Mouse (Mus musculus): ENCODE measurements around the gene Trpm1.
A peak's percentile ranks its signal among the peaks of the same experiment; 100 is the strongest.
"Not testable (repeated sequence)": the region's sequence is repeated elsewhere in the genome, so short reads cannot be mapped to it uniquely, and the experiment has no call there.

Trpm1 gene

GRCm38 (mm10) chr7:64153535-64153934, at the start of gene Trpm1:
Gene Trpm1 (plus strand): TSS chr7:64153835.
- no peak for DNase-seq

GRCm38 (mm10) chr7:64122131-64122715, 31.4 kb upstream of the Trpm1 start:
- no peak for DNase-seq

- DNase-seq: no peak
Observed at GRCm38 (mm10) chr7:64123721-64124120, 29.9 kb upstream of the Trpm1 start.

GRCm38 (mm10) chr7:64125994-64126393, 27.6 kb upstream of the Trpm1 start:
- DNase-seq: not testable (repeated sequence)

DNA sequence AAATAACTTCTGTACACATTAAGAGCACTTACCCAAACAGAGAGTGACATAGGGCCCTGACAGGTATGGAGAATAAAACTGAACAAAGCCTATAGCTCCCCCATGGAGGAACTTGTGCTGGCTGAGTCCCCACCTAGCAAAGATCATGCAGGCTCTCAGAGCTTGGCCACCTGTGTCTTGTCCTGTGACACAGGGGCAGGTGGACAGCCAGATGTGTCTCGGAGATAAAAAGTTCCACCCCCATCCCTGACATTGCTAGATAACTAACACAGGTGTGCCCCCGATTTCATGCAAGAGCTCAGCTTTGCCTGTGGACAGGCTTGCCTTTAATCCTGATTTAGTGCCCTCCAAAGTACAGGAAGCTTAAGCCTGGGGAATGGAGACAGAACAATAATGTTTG, 13.8 kb upstream of the Trpm1 start:
- no peak for DNase-seq

GRCm38 (mm10) chr7:64141301-64142032, 12.2 kb upstream of the Trpm1 start:
- no peak for DNase-seq

GRCm38 (mm10) chr7:64149337-64149736, 4.3 kb upstream of the Trpm1 start:
- no peak for DNase-seq

DNA sequence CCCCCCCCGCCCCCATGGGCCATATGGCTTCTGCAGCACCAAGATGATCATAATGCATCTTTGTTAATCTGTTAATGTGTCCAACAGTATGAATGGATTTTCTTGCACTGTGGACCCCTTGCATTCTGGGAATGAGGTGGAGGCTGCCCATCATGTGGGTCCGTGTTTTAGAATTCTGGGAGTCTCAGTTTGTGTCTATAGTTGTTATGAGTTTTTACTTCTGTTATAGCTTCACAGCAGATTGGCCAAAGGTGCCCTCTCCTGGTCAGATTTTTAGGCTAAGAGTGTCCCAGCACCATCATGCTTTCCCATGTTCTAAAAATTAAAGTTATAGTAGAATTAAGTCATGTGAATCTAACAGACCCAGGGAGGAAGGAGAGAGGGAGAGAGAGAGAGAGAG, 3.9 kb upstream of the Trpm1 start:
- no peak for DNase-seq

DNA sequence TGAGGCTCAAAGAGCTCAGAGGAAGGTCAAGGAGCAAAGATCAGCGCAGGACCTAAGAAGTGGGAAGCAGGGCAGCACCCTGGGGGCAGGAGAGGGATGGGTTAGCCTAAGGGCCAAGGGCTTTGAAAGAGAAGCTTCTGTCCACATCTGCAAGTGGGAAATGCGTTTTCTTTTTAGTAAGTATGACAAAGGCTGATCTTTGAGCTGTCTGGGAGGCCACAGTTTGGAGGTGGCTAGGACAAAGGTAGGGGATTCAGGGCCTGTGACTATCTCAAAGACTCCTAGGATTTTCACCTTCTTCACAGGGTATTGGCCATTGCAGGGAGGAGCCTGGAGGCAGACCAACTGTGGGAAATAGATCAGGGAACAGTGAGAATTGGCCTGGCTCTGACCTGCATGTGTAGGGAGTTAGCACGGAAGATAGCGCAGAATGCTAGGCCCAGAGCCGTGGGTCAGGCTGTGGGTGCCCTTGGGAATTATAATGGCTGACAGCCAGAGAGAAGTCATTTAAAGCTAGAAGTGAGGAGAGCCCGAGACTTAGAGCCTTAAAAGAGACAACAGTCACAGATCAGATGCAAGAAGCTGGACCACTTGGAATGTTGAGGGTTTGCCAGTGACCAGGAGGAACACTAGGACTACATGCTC, 3.1 kb upstream of the Trpm1 start:
- DNase-seq: no peak

- peak; percentile 29 for DNase-seq
Observed at GRCm38 (mm10) chr7:64155226-64155625, 1.6 kb downstream of the Trpm1 start.

DNA sequence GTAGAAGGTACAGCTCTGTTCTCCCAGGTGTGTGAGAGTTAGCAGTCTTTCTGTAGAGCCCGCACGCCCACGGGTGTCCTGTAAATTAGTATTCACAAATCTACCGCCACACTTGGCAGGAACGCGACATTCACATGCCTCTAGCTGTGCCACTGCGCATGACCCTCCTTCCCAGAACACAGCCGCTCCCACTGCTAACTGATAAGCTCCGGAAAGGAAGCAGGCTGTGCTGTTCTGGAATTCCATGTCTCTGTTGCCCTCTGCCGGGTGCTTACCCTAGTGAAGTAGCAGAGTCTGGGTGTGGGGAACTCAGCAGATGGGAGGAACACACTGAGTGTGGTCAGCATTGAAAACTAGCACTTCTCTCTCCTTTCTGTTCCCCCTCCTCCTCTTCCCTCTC, 2.1 kb downstream of the Trpm1 start:
- peak; percentile 89 for DNase-seq

- peak; percentile 68 for DNase-seq
Observed at GRCm38 (mm10) chr7:64156271-64156911, 2.8 kb downstream of the Trpm1 start.

DNA sequence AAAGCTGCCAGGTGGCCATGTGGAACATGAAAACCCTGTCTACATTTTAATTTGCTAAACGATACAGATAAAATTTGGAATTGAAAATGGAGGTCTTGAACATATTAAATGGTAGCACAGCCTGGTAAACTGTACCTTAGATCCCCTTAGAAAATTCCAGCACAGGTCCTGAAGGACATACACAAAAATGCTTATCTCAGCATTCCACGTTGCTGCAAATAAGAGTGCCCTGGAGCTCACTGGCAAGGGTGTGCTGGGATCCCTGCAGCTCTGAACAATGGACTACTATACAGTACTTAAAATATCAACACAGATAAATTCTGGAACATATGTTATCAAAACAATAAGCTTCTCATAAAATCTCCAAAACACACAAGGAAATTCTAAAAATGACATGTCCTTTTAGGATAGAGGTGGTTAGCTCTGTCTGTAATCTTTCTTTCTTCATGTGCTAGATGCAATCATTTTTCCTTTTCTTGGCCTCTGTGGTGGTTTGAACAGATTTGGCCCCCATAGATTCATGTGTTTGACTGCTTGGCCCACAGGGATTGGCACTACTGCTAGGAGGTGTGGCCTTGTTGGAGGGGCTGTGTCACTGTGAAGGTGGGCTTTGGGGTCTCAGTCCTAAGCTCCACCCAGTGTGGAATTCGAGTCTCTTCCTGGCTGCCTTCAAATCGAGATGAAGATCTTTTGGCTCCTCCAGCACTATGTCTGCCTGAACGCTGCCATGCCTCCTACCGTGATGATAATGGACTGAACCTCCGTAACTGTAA, 3.5 kb downstream of the Trpm1 start:
- no peak for DNase-seq

DNA sequence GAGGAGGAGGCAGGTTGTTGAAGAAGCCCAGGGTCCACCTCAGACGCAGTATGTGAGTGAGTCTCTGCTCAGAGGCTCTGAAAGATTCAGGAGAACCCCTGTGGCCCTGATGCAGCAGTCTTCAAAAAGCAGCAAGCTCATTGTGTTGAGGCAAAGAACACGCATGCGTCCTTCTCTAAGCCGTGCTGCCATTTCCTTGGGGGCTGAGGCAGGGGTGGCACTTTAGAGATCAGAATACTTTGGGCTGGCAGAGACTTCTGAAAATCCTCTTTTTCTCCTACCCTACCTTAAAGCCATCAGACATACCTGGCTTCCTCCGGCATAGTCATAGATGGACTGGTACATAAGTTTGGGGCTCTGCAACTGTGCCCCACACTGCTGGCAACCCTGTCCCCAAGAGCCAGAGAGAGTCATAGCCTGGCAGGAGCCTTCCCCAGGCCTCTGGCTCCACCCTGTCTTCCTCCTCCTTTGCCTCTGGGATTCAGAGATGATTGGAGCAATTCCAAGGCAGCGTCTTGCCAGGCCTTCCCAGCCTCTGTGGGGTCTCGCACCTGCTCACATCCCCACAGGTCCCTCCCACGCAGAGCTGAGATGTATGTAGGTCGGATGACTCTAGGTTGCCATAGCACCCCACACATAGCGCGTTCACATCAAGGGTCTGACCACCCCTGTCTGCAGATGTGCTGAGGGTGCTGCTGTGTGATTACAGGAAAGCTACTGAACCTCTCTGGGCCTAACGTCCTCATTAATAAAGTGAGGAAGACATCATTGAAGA, 4.8 kb downstream of the Trpm1 start:
- DNase-seq: peak; percentile 26

DNA sequence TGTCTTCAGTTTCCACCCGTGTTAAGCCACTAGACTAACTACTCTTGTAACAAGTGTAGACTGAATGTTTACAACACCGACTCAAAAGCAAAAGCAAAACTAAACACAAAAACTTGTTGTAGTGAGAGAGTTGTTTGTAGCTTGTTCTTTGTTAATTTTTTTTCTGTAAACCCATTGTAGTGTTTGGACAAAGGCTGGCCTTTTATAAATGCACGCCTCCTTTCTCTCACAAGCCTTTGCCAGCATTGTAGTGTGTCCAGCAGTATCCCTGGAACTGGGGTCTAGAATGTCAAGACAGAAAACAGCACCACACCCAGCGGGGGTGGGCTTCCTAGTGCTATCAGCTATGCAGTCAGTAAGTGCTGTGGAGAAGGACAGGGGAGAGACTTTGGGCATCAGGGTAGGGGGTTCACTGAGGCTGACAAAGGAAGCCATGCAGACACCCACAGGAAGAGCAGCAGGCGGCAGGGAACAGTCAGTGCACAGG, 5.5 kb downstream of the Trpm1 start:
- DNase-seq: no peak

DNA sequence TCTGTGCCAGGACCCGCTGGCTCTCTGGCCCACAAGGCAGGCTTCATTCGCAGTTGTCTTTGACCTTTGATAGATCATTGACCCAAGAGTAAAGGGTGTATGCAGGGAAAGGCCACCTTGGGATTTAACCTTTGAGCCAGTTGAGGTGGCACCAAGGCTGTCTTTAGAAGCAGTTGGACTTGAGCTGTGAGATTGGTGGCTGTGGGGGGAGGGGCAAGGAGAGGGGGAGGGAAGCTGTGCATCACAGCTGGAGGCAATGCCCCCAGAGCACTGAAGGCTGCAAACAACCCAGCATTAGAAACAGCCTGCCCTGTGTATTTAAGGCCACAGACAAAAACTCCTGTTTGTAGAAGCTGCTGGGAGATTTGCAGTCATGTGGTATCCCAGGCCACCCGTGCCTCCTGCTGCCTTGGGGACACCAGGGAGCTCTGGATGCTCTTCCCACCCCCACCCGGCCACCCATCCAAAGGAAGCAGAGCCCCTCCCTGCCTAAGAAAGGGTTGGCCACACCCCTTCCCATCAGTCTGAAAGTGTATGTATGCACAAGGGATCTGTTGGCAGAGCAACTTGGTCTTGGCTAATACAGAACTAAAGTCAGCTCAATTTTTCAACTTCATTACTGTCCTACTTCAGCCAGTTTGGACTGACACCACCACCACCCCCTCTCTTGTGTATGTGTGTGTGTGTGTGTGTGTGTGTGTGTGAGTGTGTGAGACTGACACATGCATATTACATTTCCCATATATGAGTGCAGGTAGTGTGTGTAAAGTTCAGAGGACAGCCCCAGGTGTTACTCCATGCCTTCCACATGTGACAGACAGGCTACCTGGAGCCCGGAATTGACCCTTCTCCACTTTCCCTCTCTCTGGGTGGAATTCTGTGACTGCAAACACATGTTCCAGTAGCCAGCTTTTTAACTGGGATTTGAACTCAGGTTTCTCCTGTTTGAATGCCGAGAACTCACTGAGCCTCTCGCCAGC, 6.3 kb downstream of the Trpm1 start:
- no peak for DNase-seq

DNA sequence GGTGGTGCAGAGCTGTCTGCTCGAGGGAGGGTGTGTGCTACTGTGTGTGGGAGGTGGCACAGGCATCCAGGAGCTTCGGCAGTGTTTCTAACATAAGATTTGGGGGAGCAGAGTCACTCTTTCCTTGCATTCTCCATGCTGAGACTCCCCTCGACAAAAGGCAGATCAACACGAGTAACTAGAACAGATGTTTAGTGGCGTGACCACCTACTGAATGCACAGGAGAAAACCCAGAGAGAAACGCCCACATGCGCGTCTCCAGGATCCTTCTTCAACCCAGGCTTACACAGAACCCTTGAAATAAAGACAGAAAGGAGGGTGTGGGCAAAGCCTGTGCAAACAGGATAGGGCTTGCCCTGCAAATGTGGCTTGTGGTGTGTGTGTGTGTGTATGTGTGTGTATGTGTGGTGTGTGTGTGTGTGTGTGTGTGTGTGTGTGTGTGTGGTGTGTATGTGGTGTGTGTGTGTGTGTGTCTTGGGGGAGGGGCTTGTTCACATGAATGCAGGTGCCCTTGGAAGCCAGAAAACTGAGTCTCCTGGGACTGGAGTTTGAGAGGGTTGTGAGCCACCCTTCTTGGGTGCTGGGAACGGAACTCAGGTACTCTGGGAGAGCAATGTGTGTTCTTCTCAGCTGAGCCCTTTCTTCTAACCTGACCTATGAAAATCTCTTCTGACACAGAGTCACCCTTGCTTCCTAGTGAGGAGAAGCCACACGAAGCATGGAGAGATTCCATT, 7.3 kb downstream of the Trpm1 start:
- DNase-seq: no peak

GRCm38 (mm10) chr7:64161990-64162389, 8.4 kb downstream of the Trpm1 start:
- no peak for DNase-seq

GRCm38 (mm10) chr7:64163086-64163485, 9.5 kb downstream of the Trpm1 start:
- no peak for DNase-seq

GRCm38 (mm10) chr7:64163890-64164289, 10.3 kb downstream of the Trpm1 start:
- no peak for DNase-seq

Measured in cerebellum, adult 11-12 months (tissue).